Mouse (Mus musculus) lung, embryonic 15.5 days (tissue): ENCODE data around the gene Pus7l. TPM values are rescaled to one million over a fixed set of nuclear protein-coding genes. Genes with fewer than 3 reads are reported as not detected.
A peak's percentile ranks its signal among the peaks of the same experiment; 100 is the strongest.

Source experiments
- ATAC-seq: fragments of 200-750 bp; cut with Nextera tagmentation; 2 replicates; pipeline ENCODE4 v1.8.0; 2017; ENCODE audit warnings: moderate number of reproducible peaks, borderline replicate concordance; ENCODE audit not compliant: low FRiP score, low TSS enrichment; ENCODE audit errors: extremely low read depth
- H3K27ac ChIP-seq: fragments of 300-500 bp; sonication (generic); 2 replicates; pipeline ENCODE4 v1.5.1; 2015; ENCODE audit warnings: moderate library complexity, mild to moderate bottlenecking, inconsistent platforms
- H3K27me3 ChIP-seq: fragments of 300-500 bp; sonication (generic); 2 replicates; pipeline ENCODE4 v1.6.1; 2015; ENCODE audit warnings: inconsistent platforms
- H3K36me3 ChIP-seq: fragments of 300-500 bp; sonication (generic); 2 replicates; pipeline ENCODE4 v1.6.1; 2015; ENCODE audit warnings: inconsistent platforms
- H3K4me1 ChIP-seq: fragments of 300-500 bp; sonication (generic); 2 replicates; pipeline ENCODE4 v1.6.1; 2015; ENCODE audit warnings: inconsistent platforms
- H3K4me2 ChIP-seq: fragments of 300-500 bp; sonication (generic); 2 replicates; pipeline ENCODE4 v1.6.1; 2015; ENCODE audit warnings: inconsistent platforms, mild to moderate bottlenecking, moderate library complexity
- H3K4me3 ChIP-seq: fragments of 300-500 bp; sonication (generic); 2 replicates; pipeline ENCODE4 v1.5.1; 2015; ENCODE audit warnings: mild to moderate bottlenecking, inconsistent platforms
- H3K9ac ChIP-seq: fragments of 300-500 bp; sonication (generic); 2 replicates; pipeline ENCODE4 v1.6.1; 2015; ENCODE audit warnings: inconsistent platforms
- H3K9me3 ChIP-seq: fragments of 300-500 bp; sonication (generic); 2 replicates; pipeline ENCODE4 v1.6.1; 2016; ENCODE audit warnings: inconsistent platforms
- WGBS: fragments of 180-500 bp; shearing (Covaris S2); methylation state at CpG from one replicate; pipeline ENCODE4 v1.1.7; 2015; 5-methylcytosine and 5-hydroxymethylcytosine counted together
- polyA plus RNA-seq: library from polyadenylated mRNA; unstranded; fragments of >200 nt; fragmentation: Nextera tagmentation; extraction: Ambion mirVana; gene quantifications from 2 replicates; pipeline ENCODE4 v1.2.1, GENCODE M21; 2015

Pus7l gene
- polyA plus RNA-seq, 1 experiment from 2014 or later = 7.9 TPM

DNA sequence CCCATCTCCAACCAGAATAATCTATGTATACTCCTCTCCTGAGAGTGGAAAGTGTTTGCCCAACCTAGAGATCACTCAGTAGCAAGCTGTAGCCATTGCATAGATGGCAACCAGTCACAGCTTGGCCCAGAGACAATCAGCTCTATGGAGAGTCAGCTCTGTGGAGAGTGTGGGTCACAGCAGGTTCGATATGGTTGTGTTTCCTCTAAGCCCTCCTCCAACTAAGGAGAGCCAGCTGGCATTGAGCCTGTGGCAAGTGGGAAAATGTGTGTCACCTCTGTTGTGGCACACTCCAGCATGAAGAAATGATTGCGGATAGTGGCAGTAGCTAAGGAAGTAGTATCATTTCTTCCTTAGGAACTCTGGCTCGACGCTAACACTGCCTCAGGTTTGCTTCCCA, 28.2 kb upstream of the Pus7l start:
- no peak for ATAC-seq
- Histone ChIP-seq H3K9me3 (no peaks in the 10 kb centered on the region), H3K36me3 (no peaks in the 10 kb centered on the region), H3K9ac (no peak overlapping the region), H3K27me3 (no peaks in the 10 kb centered on the region), H3K4me2 (no peak overlapping the region), H3K4me3 (no peak overlapping the region), H3K27ac (no peak overlapping the region), H3K4me1 (no peaks in the 10 kb centered on the region)
- 73% methylated on average over 4 of the region's 4 CpGs for WGBS

DNA sequence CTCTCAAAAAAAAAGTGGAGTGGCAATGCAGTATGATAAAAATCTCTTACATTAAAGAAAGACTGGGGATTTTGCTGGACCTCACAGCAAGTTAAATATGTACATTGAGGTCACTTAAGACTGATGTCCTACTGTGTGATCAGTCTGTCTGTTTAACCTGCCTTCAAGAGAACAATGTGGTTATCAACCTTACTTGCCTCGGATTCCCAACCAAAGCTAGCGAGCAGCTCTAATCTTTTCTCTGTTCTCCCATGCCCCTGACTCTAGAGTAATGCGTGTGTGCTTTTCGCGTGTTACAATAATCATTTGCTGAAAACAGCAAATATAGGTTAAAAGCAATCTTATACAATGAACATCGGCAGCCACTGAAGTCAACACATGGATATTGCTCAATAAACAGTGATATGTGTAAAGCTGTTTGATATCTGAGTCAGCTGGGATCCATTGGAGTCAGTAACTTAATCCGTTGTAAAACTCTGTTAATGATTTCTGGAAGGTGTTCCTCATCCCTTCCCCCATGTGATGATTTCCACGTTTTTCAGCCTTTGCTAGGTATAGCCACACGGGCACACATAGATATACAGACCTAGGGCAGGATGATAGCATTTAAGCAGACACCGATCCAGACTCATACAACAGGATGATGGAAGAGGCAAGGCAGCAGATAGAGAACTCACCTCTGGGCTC, 25.3 kb upstream of the Pus7l start:
- no peaks in the 10 kb centered on the region for H3K27me3 ChIP-seq
- no peak overlapping the region for H3K4me3 ChIP-seq
- no peaks in the 10 kb centered on the region for H3K36me3 ChIP-seq
- no peaks in the 10 kb centered on the region for H3K9me3 ChIP-seq
- WGBS = 61% methylated on average over 10 of the region's 10 CpGs
- no peak for ATAC-seq
- no peak overlapping the region for H3K27ac ChIP-seq
- H3K4me1 ChIP-seq = no peaks in the 10 kb centered on the region
- H3K9ac ChIP-seq = no peak overlapping the region
- no peak overlapping the region for H3K4me2 ChIP-seq

DNA sequence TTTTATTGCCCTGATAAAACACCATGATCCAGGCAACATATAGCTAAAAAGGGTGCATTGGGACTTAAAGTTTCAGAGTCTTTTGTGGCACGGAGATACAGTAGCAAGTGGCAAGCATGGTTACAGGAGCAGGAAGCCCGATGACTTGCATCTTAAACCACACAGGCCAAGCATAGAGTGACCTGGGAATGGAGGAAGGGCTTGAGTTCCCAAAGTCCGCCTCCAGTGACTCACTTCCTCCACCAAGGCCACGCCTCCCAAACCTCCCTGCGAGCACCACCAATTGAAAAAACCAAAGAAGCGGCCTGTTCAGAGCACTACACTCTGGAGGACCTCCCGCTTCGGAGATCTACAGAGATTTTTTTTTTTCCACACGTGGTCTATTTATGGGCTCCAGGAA, 22.5 kb upstream of the Pus7l start:
- Histone ChIP-seq H3K36me3 (no peaks in the 10 kb centered on the region), H3K4me1 (no peaks in the 10 kb centered on the region), H3K27ac (no peak overlapping the region), H3K4me3 (no peak overlapping the region), H3K27me3 (no peaks in the 10 kb centered on the region), H3K9me3 (no peaks in the 10 kb centered on the region), H3K4me2 (no peak overlapping the region), H3K9ac (no peak overlapping the region)
- ATAC-seq = no peak
- 83% methylated on average over 9 of the region's 9 CpGs for WGBS

DNA sequence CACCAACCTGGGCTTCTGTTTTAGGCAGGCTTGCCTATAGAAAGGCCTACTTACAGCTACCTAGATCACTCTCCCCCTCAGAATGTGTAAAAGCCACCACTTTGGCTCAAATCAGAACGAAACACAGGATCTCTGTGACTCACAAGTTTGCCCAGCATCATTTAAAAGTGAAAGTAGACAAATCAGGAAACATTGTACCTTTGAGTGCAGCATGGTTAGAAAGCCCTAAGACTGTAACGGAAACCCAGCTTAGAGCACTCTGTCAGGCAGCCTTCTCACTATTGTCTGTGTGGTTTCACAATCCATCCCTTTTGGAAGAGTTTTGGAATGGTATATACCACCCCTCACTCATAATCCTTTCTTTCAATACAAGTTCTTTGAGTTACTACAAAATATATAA, 21.6 kb upstream of the Pus7l start:
- no peaks in the 10 kb centered on the region for H3K9me3 ChIP-seq
- 81% methylated on average over 2 of the region's 2 CpGs for WGBS
- no peaks in the 10 kb centered on the region for H3K4me1 ChIP-seq
- ATAC-seq = no peak
- H3K27me3 ChIP-seq = no peaks in the 10 kb centered on the region
- H3K9ac ChIP-seq = no peak overlapping the region
- H3K36me3 ChIP-seq = no peaks in the 10 kb centered on the region
- H3K27ac ChIP-seq = no peak overlapping the region
- no peak overlapping the region for H3K4me3 ChIP-seq
- no peak overlapping the region for H3K4me2 ChIP-seq

DNA sequence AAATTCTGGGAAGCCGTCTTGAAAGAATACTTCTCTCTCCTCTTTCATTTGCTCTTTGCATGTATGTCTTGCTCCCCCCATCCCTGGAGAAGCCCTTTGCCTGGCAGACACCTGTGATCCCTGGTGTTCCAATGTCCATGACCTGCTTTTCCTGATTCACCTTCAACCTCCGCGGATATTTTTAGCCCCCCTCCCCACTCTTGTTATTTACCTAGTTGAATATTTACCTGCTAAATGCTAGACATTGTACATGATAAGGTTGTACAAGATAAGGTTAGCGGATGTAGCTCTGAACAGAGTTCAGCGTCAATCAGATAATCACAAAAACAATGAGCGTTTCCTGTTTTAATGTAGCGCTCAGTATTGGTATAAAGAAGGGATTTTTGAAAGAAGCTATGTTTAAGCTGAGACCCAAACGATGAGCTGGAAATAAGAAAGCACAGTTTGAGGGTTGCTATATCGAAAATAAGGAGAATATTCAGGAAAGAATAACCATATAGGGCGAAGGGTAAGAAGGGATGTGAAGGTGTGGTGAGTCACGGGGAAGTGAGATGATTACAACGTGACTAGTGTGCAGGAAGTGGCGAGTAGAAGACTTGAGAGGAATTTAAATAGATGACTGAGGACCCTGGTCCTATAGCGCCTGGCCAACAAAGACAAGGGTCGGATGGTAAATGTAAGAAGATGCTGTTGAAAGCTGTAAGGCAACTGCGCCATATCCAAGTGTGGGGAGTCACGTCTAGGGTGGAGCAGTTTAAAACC, 15.7 kb upstream of the Pus7l start:
- ATAC-seq = no peak
- Histone ChIP-seq H3K27ac (no peak overlapping the region), H3K9ac (no peak overlapping the region), H3K4me2 (no peak overlapping the region), H3K9me3 (no peaks in the 10 kb centered on the region), H3K4me1 (no peaks in the 10 kb centered on the region), H3K27me3 (no peaks in the 10 kb centered on the region), H3K4me3 (no peak overlapping the region), H3K36me3 (no peaks in the 10 kb centered on the region)
- 64% methylated on average over 17 of the region's 17 CpGs for WGBS

DNA sequence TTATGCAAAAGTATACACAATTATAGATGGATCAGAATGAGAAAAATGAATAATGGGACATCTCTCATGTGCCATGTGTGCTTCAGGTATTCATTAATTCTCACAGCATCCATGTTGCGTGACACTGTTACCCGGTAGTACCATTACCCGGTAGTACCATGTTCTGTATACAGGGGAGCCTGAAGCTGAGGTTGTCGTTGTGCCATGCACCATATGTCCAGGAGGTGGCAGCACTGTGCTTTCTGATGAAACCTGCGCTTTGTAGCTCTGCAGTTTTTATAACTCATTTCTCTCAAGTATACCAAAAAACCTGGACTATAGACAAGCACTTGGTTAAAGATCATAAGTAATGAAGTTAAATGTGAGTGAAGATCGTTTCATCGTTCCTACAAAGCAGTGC, 14.1 kb upstream of the Pus7l start:
- H3K36me3 ChIP-seq = no peaks in the 10 kb centered on the region
- peak; percentile 64; the same call in 1 of the 2 replicates for ATAC-seq
- H3K4me3 ChIP-seq = no peak overlapping the region
- 19% methylated on average over 7 of the region's 7 CpGs for WGBS
- no peak overlapping the region for H3K9ac ChIP-seq
- no peaks in the 10 kb centered on the region for H3K9me3 ChIP-seq
- no peak overlapping the region for H3K4me2 ChIP-seq
- no peaks in the 10 kb centered on the region for H3K27me3 ChIP-seq
- H3K4me1 ChIP-seq = no peaks in the 10 kb centered on the region
- no peak overlapping the region for H3K27ac ChIP-seq

DNA sequence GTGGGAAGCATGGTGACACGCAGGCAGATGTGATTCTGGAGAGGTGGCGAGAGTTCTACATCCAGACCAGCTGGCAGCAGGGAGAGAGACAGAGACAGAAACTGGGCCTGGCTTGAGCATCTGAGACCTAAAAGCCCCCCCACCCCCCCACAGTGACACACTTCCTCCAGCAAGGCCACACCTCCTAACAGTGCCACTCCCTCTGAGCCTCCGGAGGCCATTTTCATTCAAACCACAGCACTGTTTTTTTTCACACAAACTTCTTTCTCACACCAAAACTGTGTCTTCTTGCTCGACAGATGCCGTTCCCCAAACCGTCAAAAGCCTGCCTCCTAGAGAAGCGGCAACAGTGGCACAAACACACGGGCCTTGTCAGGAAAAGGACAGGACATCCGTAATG, 10.2 kb upstream of the Pus7l start:
- H3K4me2 ChIP-seq = no peak overlapping the region
- no peaks in the 10 kb centered on the region for H3K9me3 ChIP-seq
- no peaks in the 10 kb centered on the region for H3K27me3 ChIP-seq
- no peak overlapping the region for H3K9ac ChIP-seq
- no peaks in the 10 kb centered on the region for H3K4me1 ChIP-seq
- no peak for ATAC-seq
- H3K27ac ChIP-seq = no peak overlapping the region
- H3K36me3 ChIP-seq = no peaks in the 10 kb centered on the region
- no peak overlapping the region for H3K4me3 ChIP-seq
- WGBS = 89% methylated on average over 9 of the region's 9 CpGs

DNA sequence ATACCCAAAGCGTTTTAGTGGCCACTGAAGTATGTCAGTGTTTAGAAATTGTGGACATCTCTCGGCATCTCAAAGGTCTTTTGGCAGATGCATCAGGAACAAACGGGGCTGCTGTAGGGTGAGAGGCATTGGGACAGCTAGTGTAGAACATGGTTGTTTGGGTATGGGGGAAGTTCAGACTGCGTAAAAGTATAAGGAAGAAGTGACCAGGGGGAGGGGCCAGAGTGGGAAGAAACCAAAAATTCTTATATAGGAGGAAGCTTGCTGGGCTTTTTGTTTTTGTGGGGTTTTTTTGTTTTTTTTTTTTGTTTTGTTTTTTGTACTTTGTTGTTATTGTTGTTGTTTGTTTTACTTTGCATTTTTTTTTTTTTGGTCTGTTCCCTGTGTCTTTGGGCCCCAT, 1.5 kb upstream of the Pus7l start:
- Histone ChIP-seq H3K9ac (no peak overlapping the region), H3K4me2 (no peak overlapping the region), H3K4me1 (peaks cover 10% of the 10 kb centered on the region; the same call in 1 of the 2 replicates), H3K4me3 (no peak overlapping the region), H3K27ac (no peak overlapping the region), H3K27me3 (no peaks in the 10 kb centered on the region), H3K9me3 (no peaks in the 10 kb centered on the region), H3K36me3 (no peaks in the 10 kb centered on the region)
- ATAC-seq = no peak
- 54% methylated on average over 4 of the region's 4 CpGs for WGBS

DNA sequence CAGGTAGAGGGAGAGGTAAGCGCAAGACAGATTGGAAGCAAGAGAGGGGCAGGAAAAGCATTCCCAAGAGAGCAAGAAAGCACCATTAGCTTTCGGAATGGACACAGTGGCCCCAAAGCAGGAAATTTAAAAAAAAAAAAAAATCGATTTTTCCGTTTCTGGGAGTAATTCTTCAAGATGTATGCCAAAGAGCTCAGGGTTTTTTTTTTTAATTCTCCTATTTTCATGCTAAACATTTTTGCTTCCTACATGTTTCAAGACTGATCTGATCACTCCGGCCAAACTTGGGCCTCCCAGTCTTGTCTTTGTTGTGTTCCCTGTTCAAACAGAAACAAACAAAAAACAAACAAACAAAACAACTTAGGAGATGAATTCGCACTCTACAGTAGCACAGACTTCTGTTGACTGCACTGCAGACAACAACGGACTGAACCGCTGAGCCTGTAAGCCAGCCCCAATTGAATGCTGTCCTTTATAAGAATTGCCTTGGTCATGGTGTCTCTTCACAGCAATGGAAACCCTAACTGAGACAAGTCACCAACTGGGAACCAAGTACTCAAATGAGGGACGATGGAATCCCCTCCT, 797 bp upstream of the Pus7l start:
- no peaks in the 10 kb centered on the region for H3K27me3 ChIP-seq

DNA sequence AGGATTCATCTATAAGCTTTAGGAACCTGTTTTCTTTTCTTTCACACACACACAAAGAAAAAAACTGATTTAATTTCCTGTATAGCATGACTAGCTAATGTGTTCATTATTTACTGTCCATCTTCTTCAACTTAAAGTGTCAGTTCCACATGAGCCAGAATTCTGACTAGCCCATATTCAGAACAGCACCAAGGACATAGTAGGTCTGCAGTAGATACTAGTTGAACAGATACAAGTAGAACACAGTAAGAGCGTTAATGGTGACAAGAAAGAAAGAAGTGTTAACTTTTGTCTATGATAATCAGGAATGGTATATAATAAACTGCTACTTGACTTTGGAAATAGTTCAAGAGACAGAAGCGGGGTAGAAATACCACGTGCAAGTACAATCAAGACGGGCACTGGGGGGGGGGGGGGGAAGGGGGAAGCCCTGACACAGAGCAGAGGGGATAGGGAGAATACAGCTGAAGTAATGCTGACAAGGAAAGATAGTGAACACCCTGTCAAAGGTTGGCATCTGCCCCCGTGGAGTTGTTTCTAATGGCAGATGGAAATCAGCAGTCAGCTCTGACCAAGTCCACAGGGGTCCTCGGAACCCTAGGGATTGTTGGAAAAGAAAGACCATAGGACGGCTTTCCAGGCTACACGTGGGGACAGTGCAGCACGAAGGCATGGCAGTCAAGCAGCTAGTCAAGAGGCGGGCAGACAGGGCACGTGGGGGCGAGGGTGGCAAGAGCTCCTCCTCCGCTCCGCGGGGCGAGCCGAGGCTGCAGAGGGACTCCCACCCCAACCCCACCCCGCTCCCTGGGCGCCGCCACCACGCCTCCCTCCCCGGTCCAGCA, 559 bp downstream of the Pus7l start:
- Histone ChIP-seq H3K36me3 (no peaks in the 10 kb centered on the region), H3K4me3 (peak overlapping the region; percentile 84), H3K4me1 (peaks cover 10% of the 10 kb centered on the region; the same call in 1 of the 2 replicates), H3K9ac (peak overlapping the region; percentile 69), H3K9me3 (no peaks in the 10 kb centered on the region), H3K27me3 (no peaks in the 10 kb centered on the region), H3K4me2 (peak overlapping the region; percentile 83), H3K27ac (peak overlapping the region; percentile 51)
- peak; percentile 86 for ATAC-seq
- WGBS = 10% methylated on average over 20 of the region's 22 CpGs

More for the DNA sequence above, 797 bp upstream of the Pus7l start:
- WGBS = 36% methylated on average over 9 of the region's 9 CpGs
- Histone ChIP-seq H3K4me1 (peaks cover 10% of the 10 kb centered on the region; the same call in 1 of the 2 replicates), H3K9ac (peak overlapping the region; percentile 69), H3K9me3 (no peaks in the 10 kb centered on the region), H3K27ac (peak overlapping the region; percentile 75), H3K4me3 (peak overlapping the region; percentile 84), H3K4me2 (peak overlapping the region; percentile 83), H3K36me3 (no peaks in the 10 kb centered on the region)
- no peak for ATAC-seq

DNA sequence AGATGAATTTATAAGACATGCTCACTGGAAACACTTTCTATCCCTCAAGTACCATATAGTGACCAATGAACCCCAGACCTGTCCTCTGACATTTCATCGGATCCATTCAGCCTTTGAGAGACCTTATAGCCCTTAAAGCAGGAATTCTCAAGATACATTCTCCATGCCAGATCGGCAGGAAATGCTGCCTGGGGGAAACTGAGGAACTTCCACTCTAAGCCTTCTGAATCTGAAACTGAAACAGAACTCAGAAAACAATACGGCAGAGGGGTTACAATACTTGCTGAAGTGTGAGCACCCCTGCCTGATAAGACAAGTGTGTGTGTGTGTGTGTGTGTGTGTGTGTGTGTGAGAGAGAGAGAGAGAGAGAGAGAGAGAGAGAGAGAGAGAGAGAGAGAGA, 4.1 kb downstream of the Pus7l start:
- no peak for ATAC-seq

More for the DNA sequence above, 4.1 kb downstream of the Pus7l start:
- no peaks in the 10 kb centered on the region for H3K9me3 ChIP-seq
- no peak overlapping the region for H3K9ac ChIP-seq
- H3K27ac ChIP-seq = no peak overlapping the region
- WGBS = 84% methylated on average over 3 of the region's 3 CpGs
- no peaks in the 10 kb centered on the region for H3K36me3 ChIP-seq
- no peaks in the 10 kb centered on the region for H3K27me3 ChIP-seq
- no peak overlapping the region for H3K4me2 ChIP-seq
- no peak overlapping the region for H3K4me3 ChIP-seq
- H3K4me1 ChIP-seq = peaks cover 9% of the 10 kb centered on the region; the same call in 1 of the 2 replicates
